Mouse (Mus musculus) natural killer cell, adult 2 months (primary cell): Measurements from ENCODE around the gene Atp6v1b1.
"Not testable (repeated sequence)": the region's sequence is repeated elsewhere in the genome, so short reads cannot be mapped to it uniquely, and the experiment has no call there.

Experiments
- DNase-seq, 2 experiments: peaks; one replicate each; pipeline ENCODE4 v3.0.0; 2022; ENCODE audit warnings: low spot score in 2 of 2

Atp6v1b1 gene

DNA sequence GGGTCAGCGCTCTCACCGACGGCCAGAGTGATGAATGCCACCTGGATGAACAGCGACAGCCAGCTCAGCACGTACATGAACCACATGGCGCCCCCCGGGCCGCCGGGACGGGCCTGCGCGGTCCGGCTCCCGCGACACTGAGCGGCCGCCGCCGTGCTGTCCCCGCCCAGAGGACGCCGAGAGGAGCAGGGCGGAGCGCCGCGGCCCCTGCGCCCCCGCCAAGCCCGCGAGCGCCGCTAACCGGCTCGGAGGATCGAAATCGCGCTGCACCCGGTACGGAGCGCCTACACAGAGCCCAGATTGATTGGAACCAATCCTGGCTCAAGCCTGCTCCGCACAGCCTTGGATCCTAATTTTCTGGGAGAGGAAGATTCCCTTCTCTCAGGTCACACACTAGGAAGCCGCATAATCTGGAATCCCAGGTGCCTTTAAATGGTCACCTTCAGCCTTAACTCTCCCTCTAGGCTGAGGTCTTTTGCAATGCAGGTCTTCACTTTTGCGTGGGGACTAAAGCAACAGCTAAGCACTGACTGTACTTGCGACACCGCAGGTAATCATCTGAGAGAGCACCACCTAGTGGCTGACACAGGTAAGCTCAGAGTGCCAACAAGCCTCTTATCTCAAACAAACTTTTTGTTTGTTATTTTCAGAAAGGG lies 33.0 kb downstream of the Atp6v1b1 start, which contains the start of gene Tex261:
TSS of gene Tex261 (minus strand) at position 176 of the 656 bp plus-strand sequence.
- DNase-seq: peak; percentile 82 to 89

GRCm38 (mm10) chr6:83778306-83778705 lies 35.5 kb downstream of the Atp6v1b1 start:
- no peak for DNase-seq

- peak; percentile 52 to 56 for DNase-seq
These were observed 36.2 kb downstream of the Atp6v1b1 start for GRCm38 (mm10) chr6:83779026-83779425.

- DNase-seq: peak; percentile 66 to 81
These were observed 43.6 kb downstream of the Atp6v1b1 start for GRCm38 (mm10) chr6:83786426-83786825.

- no peak for DNase-seq
These were observed 45.8 kb downstream of the Atp6v1b1 start for GRCm38 (mm10) chr6:83788554-83788953.

- not testable (repeated sequence) for DNase-seq
These were observed 47.7 kb downstream of the Atp6v1b1 start for GRCm38 (mm10) chr6:83790533-83790932.

DNA sequence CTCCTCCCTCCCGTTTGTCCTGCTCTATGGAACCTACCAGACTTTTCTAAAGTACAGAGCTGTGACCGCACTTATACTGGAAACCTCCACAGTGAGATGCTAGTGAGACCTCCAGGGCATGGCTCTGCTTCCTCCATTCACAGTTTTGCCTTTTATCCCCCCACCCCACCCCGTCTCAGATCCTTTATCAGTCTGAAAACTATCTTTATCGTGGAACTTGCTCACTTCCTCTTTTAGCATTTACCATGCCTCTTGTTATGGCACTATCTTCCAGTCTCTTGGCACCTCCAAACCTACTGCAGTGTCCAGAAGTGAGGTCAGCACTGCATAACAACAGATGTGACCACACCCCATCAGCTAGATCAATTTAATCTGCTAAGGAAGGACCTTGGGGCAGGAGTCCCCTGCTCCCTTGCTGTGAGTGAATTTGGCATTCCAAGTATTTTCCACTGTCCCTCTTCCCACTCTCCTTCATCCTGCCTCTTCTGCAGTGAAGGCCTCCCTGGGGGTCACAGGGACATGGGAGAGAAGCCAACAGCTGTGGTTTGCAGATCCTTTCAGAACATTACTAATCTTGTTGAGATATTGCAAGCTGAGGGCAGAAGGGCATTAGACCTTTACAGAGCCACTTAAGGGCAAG lies 48.6 kb downstream of the Atp6v1b1 start:
- peak; percentile 34 to 65 for DNase-seq

- DNase-seq: peak; percentile 98
These were observed 52.0 kb downstream of the Atp6v1b1 start, which contains the start of gene Nagk for GRCm38 (mm10) chr6:83794760-83795296. Gene Nagk (plus strand): TSS chr6:83794982.

GRCm38 (mm10) chr6:83795492-83795900 lies 52.7 kb downstream of the Atp6v1b1 start:
- DNase-seq: no peak

GRCm38 (mm10) chr6:83796686-83797085 lies 53.9 kb downstream of the Atp6v1b1 start:
- no peak for DNase-seq

GRCm38 (mm10) chr6:83802033-83802432 lies 59.2 kb downstream of the Atp6v1b1 start:
- DNase-seq: no peak

DNA sequence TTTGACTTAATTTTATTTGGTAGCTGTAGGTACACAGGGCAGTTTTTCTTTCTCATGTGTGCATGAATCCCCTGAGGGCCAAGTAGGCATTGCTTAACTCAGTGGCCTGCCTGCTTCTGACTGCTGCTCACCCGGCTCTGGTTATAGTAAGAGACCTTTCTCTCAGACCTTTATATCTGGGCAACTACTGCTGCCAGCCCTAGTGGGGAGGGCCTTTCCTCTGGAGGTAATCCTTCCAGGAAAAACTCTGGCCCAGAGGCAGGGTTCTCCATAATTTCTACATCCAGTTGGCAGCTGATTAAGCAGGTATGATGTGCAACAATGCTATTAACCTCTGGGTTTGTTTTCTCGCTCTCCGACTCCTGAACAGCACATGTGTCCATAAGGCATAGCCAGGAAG lies 60.1 kb downstream of the Atp6v1b1 start:
- DNase-seq: no peak
